Mouse (Mus musculus) brain, embryonic 14.5 days (tissue): Measurements from ENCODE around the gene Rsg1.

Source experiments
- CTCF ChIP-seq: fragments of 200-500 bp; IDR thresholded peaks from 2 replicates; pipeline ENCODE4 v1.5.1; 2012; ENCODE audit warnings: inconsistent platforms, mild to moderate bottlenecking, moderate library complexity, borderline replicate concordance; ENCODE audit not compliant: insufficient read depth, insufficient read length; ENCODE audit errors: extremely low read depth
- POLR2A ChIP-seq: fragments of 200-500 bp; IDR thresholded peaks from 2 replicates; pipeline ENCODE4 v1.6.1; 2012; ENCODE audit warnings: mild to moderate bottlenecking, inconsistent platforms, borderline replicate concordance; ENCODE audit not compliant: poor library complexity, insufficient read depth, insufficient read length, severe bottlenecking; ENCODE audit errors: extremely low read depth

DNA sequence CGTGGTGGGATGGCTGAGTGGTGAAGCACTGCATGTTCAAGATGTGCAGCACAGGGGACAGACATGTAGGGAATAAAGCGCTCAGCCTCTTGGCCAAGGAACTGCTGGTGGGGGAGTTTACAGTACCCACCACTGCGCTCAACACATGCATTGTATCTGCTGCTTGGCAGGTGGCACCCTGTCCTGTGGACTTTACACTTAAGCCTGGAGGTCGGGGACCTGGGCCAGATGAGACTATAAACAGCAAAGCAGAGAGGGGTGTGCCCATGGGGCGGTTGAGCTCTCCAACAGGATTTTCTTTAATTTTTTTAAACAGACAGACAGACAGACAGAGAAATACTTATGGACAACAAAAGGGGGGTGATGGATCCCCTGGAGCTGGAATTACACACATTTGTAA lies 6.7 kb upstream of the Rsg1 start:
- no peak for TF ChIP-seq POLR2A
- TF ChIP-seq CTCF, result no peak
